Mouse (Mus musculus) neural tube, embryonic 13.5 days (tissue): ENCODE data around the gene Cmah. TPM values are rescaled to one million over a fixed set of nuclear protein-coding genes. Genes with fewer than 3 reads are reported as not detected.
"Not testable (repeated sequence)": the region's sequence is repeated elsewhere in the genome, so short reads cannot be mapped to it uniquely, and the experiment has no call there.

Experiments used
- ATAC-seq: fragments of 200-750 bp; cut with Nextera tagmentation; 2 replicates; pipeline ENCODE4 v1.8.0; 2017; ENCODE audit warnings: low read depth, mild to moderate bottlenecking, moderate TSS enrichment, moderate library complexity
- H3K27ac ChIP-seq: fragments of 300-500 bp; sonication (generic); replicated peaks from 2 replicates; pipeline ENCODE4 v1.5.1; 2015; ENCODE audit warnings: moderate library complexity, mild to moderate bottlenecking, inconsistent platforms
- H3K27me3 ChIP-seq: fragments of 300-500 bp; sonication (generic); 2 replicates; pipeline ENCODE4 v1.6.1; 2015; ENCODE audit warnings: mild to moderate bottlenecking, inconsistent platforms
- H3K36me3 ChIP-seq: fragments of 300-500 bp; sonication (generic); 2 replicates; pipeline ENCODE4 v1.6.1; 2015; ENCODE audit warnings: mild to moderate bottlenecking, inconsistent platforms
- H3K4me1 ChIP-seq: fragments of 300-500 bp; sonication (generic); replicated peaks from 2 replicates; pipeline ENCODE4 v1.6.1; 2015; ENCODE audit warnings: inconsistent platforms
- H3K4me2 ChIP-seq: fragments of 300-500 bp; sonication (generic); 2 replicates; pipeline ENCODE4 v1.6.1; 2015; ENCODE audit warnings: inconsistent platforms, mild to moderate bottlenecking, moderate library complexity
- H3K4me3 ChIP-seq: fragments of 300-500 bp; sonication (generic); 2 replicates; pipeline ENCODE4 v1.5.1; 2015; ENCODE audit warnings: mild to moderate bottlenecking, inconsistent platforms
- H3K9ac ChIP-seq: fragments of 300-500 bp; sonication (generic); 2 replicates; pipeline ENCODE4 v1.6.1; 2015; ENCODE audit warnings: moderate library complexity, mild to moderate bottlenecking, inconsistent platforms
- H3K9me3 ChIP-seq: fragments of 300-500 bp; sonication (generic); 2 replicates; pipeline ENCODE4 v1.6.1; 2016; ENCODE audit warnings: inconsistent platforms
- WGBS: fragments of 180-500 bp; shearing (Covaris S2); methylation state at CpG from one replicate; pipeline ENCODE4 v1.1.7; 2015; 5-methylcytosine and 5-hydroxymethylcytosine counted together
- polyA plus RNA-seq: library from polyadenylated mRNA; unstranded; fragments of >200 nt; fragmentation: Nextera tagmentation; extraction: Ambion mirVana; gene quantifications from 2 replicates; pipeline ENCODE4 v1.2.1, GENCODE M21; 2015

Gene Cmah
- polyA plus RNA-seq, 1 experiment from 2014 or later = 0.24 TPM

- Histone ChIP-seq H3K27me3 (no peaks in the 10 kb centered on the region; the same call in 1 of the 2 replicates), H3K27ac (no peak overlapping the region), H3K9ac (no peak overlapping the region), H3K36me3 (no peaks in the 10 kb centered on the region), H3K4me3 (no peak overlapping the region), H3K4me2 (no peak overlapping the region), H3K9me3 (no peaks in the 10 kb centered on the region), H3K4me1 (peaks cover 5% of the 10 kb centered on the region; the same call in 1 of the 2 replicates)
- WGBS = 84% methylated on average over 3 of the region's 3 CpGs
- ATAC-seq = no peak
Measured at GRCm38 (mm10) chr13:24397181-24397580, 70.0 kb downstream of the Cmah start.

GRCm38 (mm10) chr13:24398488-24398887, 71.3 kb downstream of the Cmah start:
- Histone ChIP-seq H3K4me3 (no peak overlapping the region), H3K27ac (no peak overlapping the region)
- 80% methylated on average over 3 of the region's 3 CpGs for WGBS

DNA sequence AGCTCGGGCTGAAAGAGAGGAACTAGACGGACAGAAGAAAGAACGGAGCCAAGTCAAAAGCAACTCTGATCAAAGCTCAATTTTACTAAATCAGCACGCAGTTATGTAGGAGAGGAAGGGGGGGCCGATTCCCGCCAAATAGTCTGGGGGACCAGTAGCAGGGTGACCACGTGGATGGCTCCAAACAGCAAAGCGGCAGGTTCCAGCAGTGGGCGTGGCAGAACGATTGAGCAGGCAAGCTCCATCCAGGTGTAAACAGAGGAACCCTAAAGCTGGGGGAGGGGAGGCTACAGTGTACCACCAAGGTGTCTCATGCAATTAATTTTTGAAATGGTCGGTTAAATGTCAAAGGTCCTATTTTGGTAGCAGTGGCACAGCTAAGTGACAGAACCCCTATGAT, 74.6 kb downstream of the Cmah start:
- 32% methylated on average over 11 of the region's 11 CpGs for WGBS

More at GRCm38 (mm10) chr13:24398488-24398887, 71.3 kb downstream of the Cmah start:
- Histone ChIP-seq H3K4me2 (no peak overlapping the region), H3K9ac (no peak overlapping the region), H3K9me3 (no peaks in the 10 kb centered on the region), H3K36me3 (no peaks in the 10 kb centered on the region), H3K27me3 (no peaks in the 10 kb centered on the region; the same call in 1 of the 2 replicates), H3K4me1 (peaks cover 3% of the 10 kb centered on the region; the same call in 1 of the 2 replicates)
- ATAC-seq = no peak

DNA sequence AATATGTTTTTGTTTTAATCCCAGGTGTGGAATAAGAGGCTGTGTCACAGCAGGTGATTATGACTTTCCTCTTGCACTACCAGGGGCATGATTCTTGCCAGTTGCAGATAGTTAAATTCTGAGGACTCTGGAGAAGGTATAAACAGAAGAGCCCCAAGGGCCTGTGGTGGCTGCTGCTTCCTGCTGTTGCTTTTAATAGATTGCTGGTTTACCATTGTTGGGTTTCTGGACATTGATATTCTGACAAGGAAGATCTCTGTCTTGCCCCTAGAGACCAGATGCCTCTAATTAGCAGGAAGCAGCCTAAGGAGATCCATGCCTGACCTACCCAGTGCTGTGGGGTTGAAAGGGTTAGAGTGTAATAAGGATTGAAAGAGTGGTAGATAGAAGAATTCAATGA, 75.8 kb downstream of the Cmah start:
- Histone ChIP-seq H3K27me3 (no peaks in the 10 kb centered on the region; the same call in 1 of the 2 replicates), H3K4me1 (peaks cover 3% of the 10 kb centered on the region; the same call in 1 of the 2 replicates), H3K4me2 (no peak overlapping the region), H3K27ac (no peak overlapping the region), H3K36me3 (no peaks in the 10 kb centered on the region), H3K9me3 (no peaks in the 10 kb centered on the region), H3K4me3 (no peak overlapping the region), H3K9ac (no peak overlapping the region)
- ATAC-seq = no peak

More for the DNA sequence above, 74.6 kb downstream of the Cmah start:
- H3K9ac ChIP-seq, H3K4me3 ChIP-seq, H3K4me1 ChIP-seq, H3K27me3 ChIP-seq, H3K27ac ChIP-seq, H3K9me3 ChIP-seq, H3K36me3 ChIP-seq, ATAC-seq: not testable (repeated sequence)
- H3K4me2 ChIP-seq = peak overlapping the region; percentile 34

DNA sequence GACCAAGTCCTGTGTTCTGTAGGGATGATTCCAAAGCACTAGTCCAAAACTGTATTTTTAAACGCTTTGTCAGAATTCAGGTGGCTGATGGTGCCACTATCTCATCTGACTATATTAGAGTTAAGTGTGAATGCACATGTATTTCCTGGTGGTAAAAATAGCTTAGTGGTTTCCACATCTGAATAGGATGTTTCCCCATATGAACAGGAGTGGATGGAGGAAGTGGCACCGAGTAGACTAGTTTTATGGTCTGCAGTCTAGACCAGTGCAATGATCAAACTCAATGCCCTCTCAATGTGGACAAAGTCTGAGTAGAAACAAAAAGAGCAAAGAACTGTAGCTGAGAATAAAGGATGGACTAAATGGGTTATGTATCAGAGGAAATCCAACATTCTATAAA, 79.6 kb downstream of the Cmah start:
- H3K27ac ChIP-seq = no peak overlapping the region
- no peak for ATAC-seq
- WGBS = 87% methylated on average over 2 of the region's 2 CpGs

GRCm38 (mm10) chr13:24414635-24415206, 87.5 kb downstream of the Cmah start:
- Histone ChIP-seq H3K36me3 (no peaks in the 10 kb centered on the region), H3K4me3 (no peak overlapping the region), H3K4me1 (no peaks in the 10 kb centered on the region), H3K27ac (no peak overlapping the region), H3K27me3 (no peaks in the 10 kb centered on the region), H3K4me2 (no peak overlapping the region), H3K9me3 (no peaks in the 10 kb centered on the region), H3K9ac (no peak overlapping the region)
- no peak for ATAC-seq
- 63% methylated on average over 4 of the region's 4 CpGs for WGBS

More for the DNA sequence above, 79.6 kb downstream of the Cmah start:
- H3K9ac ChIP-seq = no peak overlapping the region
- H3K9me3 ChIP-seq = no peaks in the 10 kb centered on the region
- no peaks in the 10 kb centered on the region for H3K36me3 ChIP-seq
- H3K4me3 ChIP-seq = no peak overlapping the region
- H3K27me3 ChIP-seq = no peaks in the 10 kb centered on the region; the same call in 1 of the 2 replicates
- H3K4me1 ChIP-seq = peaks cover 3% of the 10 kb centered on the region; the same call in 1 of the 2 replicates
- H3K4me2 ChIP-seq = no peak overlapping the region

- H3K4me3 ChIP-seq = no peak overlapping the region
- no peaks in the 10 kb centered on the region for H3K9me3 ChIP-seq
- WGBS = 80% methylated on average over 13 of the region's 13 CpGs
- H3K27ac ChIP-seq = no peak overlapping the region
- no peak for ATAC-seq
- no peak overlapping the region for H3K4me2 ChIP-seq
- no peaks in the 10 kb centered on the region for H3K4me1 ChIP-seq
- H3K27me3 ChIP-seq = no peaks in the 10 kb centered on the region
- H3K9ac ChIP-seq = no peak overlapping the region
- H3K36me3 ChIP-seq = no peaks in the 10 kb centered on the region
Measured at GRCm38 (mm10) chr13:24415506-24416206, 88.5 kb downstream of the Cmah start.

DNA sequence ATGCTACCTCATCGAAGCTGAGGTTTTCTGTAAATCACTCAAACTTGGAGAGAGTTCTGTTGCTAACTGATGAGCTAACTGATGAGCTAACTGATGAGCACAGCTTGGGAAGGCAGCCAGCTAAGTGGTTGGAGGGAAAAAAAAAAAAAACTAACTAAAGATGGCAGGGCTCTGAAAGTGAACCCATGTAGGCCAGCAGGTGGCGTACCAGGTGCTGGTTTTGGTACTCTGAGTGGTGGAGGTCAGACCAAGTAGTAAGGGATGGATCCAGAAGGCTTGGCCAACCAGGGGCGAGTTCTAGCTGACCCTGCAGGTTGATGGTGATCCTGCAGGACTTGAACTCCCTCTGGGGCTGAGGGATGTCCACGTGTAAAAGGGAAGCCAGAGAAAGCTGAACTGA, 89.2 kb downstream of the Cmah start:
- no peaks in the 10 kb centered on the region for H3K36me3 ChIP-seq
- no peak overlapping the region for H3K27ac ChIP-seq
- H3K4me2 ChIP-seq = no peak overlapping the region
- H3K4me3 ChIP-seq = no peak overlapping the region
- H3K4me1 ChIP-seq = no peaks in the 10 kb centered on the region
- H3K27me3 ChIP-seq = no peaks in the 10 kb centered on the region
- ATAC-seq = no peak
- H3K9me3 ChIP-seq = no peaks in the 10 kb centered on the region
- WGBS = 43% methylated on average over 4 of the region's 4 CpGs
- no peak overlapping the region for H3K9ac ChIP-seq

DNA sequence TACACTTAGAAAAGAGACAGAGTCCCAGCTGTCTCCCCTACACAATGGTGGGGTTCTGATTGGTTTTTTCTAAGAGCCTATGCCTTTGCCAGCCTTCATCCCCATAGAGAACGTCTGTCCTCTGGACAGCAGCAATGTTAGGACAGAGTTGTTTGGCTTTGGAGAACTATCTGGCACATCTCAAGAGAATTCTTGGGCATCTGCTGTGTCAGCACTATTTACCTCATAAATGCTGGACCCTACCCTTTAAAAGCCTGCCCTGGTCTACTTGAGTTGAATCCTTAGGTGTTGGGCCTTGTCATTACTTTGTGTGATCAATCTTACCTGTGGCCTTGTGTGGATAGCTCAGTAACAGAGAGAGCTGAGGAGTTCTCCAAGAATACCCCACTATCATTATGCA, 90.8 kb downstream of the Cmah start:
- no peaks in the 10 kb centered on the region for H3K9me3 ChIP-seq
- ATAC-seq = no peak
- no peaks in the 10 kb centered on the region for H3K4me1 ChIP-seq
- no peak overlapping the region for H3K4me3 ChIP-seq
- no peak overlapping the region for H3K4me2 ChIP-seq
- no peak overlapping the region for H3K27ac ChIP-seq
- no peak overlapping the region for H3K9ac ChIP-seq
- H3K27me3 ChIP-seq = no peaks in the 10 kb centered on the region
- H3K36me3 ChIP-seq = no peaks in the 10 kb centered on the region
- WGBS = 75% methylated on average over 1 of the region's 1 CpGs

DNA sequence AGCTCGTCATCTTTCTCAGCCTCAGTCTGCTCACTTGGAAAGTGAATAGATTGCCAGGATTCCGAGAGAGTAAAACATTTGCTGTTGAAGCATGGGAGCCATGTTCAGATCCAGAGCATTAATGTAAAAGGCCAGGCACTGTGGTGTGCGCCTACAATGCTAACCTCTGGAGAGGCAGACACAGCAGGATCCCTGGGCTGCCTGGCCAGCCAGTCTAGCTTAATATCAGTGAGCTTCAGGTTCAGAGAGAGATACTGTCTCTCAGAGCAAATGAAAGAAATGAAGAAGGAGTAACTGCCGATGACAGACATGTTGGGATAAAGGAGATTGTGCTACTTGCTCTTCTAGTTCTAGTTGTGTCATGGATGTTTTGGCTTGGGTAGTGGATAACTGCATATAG, 91.6 kb downstream of the Cmah start:
- no peak for ATAC-seq
- no peak overlapping the region for H3K9ac ChIP-seq
- no peaks in the 10 kb centered on the region for H3K4me1 ChIP-seq
- no peak overlapping the region for H3K4me3 ChIP-seq
- WGBS = 86% methylated on average over 4 of the region's 4 CpGs
- H3K27ac ChIP-seq = no peak overlapping the region
- no peaks in the 10 kb centered on the region for H3K36me3 ChIP-seq
- H3K27me3 ChIP-seq = no peaks in the 10 kb centered on the region
- no peak overlapping the region for H3K4me2 ChIP-seq
- no peaks in the 10 kb centered on the region for H3K9me3 ChIP-seq

GRCm38 (mm10) chr13:24419560-24420250, 92.5 kb downstream of the Cmah start:
- WGBS = 87% methylated on average over 13 of the region's 13 CpGs
- Histone ChIP-seq H3K4me2 (no peak overlapping the region), H3K4me3 (no peak overlapping the region), H3K9me3 (no peaks in the 10 kb centered on the region), H3K27ac (no peak overlapping the region), H3K4me1 (no peaks in the 10 kb centered on the region), H3K9ac (no peak overlapping the region), H3K27me3 (no peaks in the 10 kb centered on the region), H3K36me3 (no peaks in the 10 kb centered on the region)
- no peak for ATAC-seq

- H3K27ac ChIP-seq = no peak overlapping the region
- H3K36me3 ChIP-seq = no peaks in the 10 kb centered on the region
- ATAC-seq = no peak
- no peak overlapping the region for H3K4me2 ChIP-seq
- H3K9ac ChIP-seq = no peak overlapping the region
- no peak overlapping the region for H3K4me3 ChIP-seq
- H3K27me3 ChIP-seq = no peaks in the 10 kb centered on the region
- no peaks in the 10 kb centered on the region for H3K4me1 ChIP-seq
- WGBS = 46% methylated on average over 3 of the region's 3 CpGs
- H3K9me3 ChIP-seq = no peaks in the 10 kb centered on the region
Measured at GRCm38 (mm10) chr13:24421987-24422386, 94.8 kb downstream of the Cmah start.
